Mouse (Mus musculus) kidney, embryonic 14.5 days (tissue): Measurements from ENCODE around the gene Fam81a. TPM values are rescaled to one million over a fixed set of nuclear protein-coding genes. Genes with fewer than 3 reads are reported as not detected.

Experiments used
- ATAC-seq: fragments of 200-750 bp; cut with Nextera tagmentation; 2 replicates; pipeline ENCODE4 v1.8.0; 2017; ENCODE audit warnings: moderate number of reproducible peaks, mild to moderate bottlenecking, moderate TSS enrichment, moderate library complexity; ENCODE audit not compliant: low FRiP score, low TSS enrichment
- H3K27ac ChIP-seq: fragments of 300-500 bp; sonication (generic); 2 replicates; pipeline ENCODE4 v1.5.1; 2014; ENCODE audit warnings: low read depth, mild to moderate bottlenecking, low read length, moderate library complexity, mixed read lengths
- H3K27me3 ChIP-seq: fragments of 300-500 bp; sonication (generic); 2 replicates; pipeline ENCODE4 v1.6.1; 2014; ENCODE audit warnings: mild to moderate bottlenecking, low read length; ENCODE audit not compliant: control insufficient read depth, insufficient read depth
- H3K36me3 ChIP-seq: fragments of 300-500 bp; sonication (generic); 2 replicates; pipeline ENCODE4 v1.6.1; 2014; ENCODE audit warnings: low read length, mixed read lengths; ENCODE audit not compliant: control insufficient read depth, insufficient read depth
- H3K4me1 ChIP-seq: fragments of 300-500 bp; sonication (generic); 2 replicates; pipeline ENCODE4 v1.6.1; 2014; ENCODE audit warnings: low read length, mixed read lengths; ENCODE audit not compliant: control insufficient read depth, insufficient read depth
- H3K4me2 ChIP-seq: fragments of 300-500 bp; sonication (generic); replicated peaks from 2 replicates; pipeline ENCODE4 v1.6.1; 2014; ENCODE audit warnings: low read depth, mild to moderate bottlenecking, low read length
- H3K4me3 ChIP-seq: fragments of 300-500 bp; sonication (generic); 2 replicates; pipeline ENCODE4 v1.5.1; 2014; ENCODE audit warnings: mild to moderate bottlenecking, low read length
- H3K9ac ChIP-seq: fragments of 300-500 bp; sonication (generic); 2 replicates; pipeline ENCODE4 v1.6.1; 2014; ENCODE audit warnings: low read depth, mild to moderate bottlenecking, low read length, moderate library complexity
- H3K9me3 ChIP-seq: fragments of 300-500 bp; sonication (generic); 2 replicates; pipeline ENCODE4 v1.6.1; 2016; ENCODE audit warnings: low read length; ENCODE audit not compliant: control insufficient read depth
- WGBS: fragments of 180-500 bp; shearing (Covaris S2); extraction: QIAGEN DNeasy Blood & Tissue Kit; methylation state at CpG from one replicate; pipeline ENCODE4 v1.1.7; 2014; 5-methylcytosine and 5-hydroxymethylcytosine counted together
- polyA plus RNA-seq: library from polyadenylated mRNA; unstranded; fragments of >200 nt; fragmentation: Nextera tagmentation; extraction: Ambion mirVana; gene quantifications from 2 replicates; pipeline ENCODE4 v1.2.1, GENCODE M21; 2014

Fam81a gene
- polyA plus RNA-seq, 1 experiment from 2014 or later = 13.0 TPM

DNA sequence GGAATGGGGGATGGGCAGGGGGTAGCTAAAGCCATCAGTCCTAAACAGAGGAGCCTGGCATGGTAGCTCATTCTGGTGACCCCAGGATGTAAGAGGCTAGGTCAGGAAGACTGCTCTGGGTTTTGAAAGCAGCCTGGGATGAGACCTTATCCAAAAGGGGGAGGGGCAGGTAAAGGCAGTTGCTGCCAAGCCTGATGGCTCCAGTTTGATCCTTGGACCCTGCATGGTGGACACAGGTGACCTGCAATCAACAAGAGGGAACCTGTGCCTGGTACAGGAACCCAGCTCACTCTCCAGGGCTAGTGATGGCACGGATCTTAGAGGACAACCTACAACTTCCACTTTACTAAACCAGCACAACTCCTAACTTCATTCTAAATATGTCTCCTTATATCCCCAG lies 7.2 kb downstream of the Fam81a start:
- no peaks in the 10 kb centered on the region for H3K27me3 ChIP-seq
- no peaks in the 10 kb centered on the region for H3K36me3 ChIP-seq
- ATAC-seq = no peak
- no peak overlapping the region for H3K9ac ChIP-seq
- no peak overlapping the region for H3K27ac ChIP-seq
- peaks cover 11% of the 10 kb centered on the region for H3K4me1 ChIP-seq
- no peak overlapping the region for H3K4me2 ChIP-seq
- no peaks in the 10 kb centered on the region for H3K9me3 ChIP-seq
- WGBS = 87% methylated on average over 1 of the region's 1 CpGs
- H3K4me3 ChIP-seq = no peak overlapping the region

DNA sequence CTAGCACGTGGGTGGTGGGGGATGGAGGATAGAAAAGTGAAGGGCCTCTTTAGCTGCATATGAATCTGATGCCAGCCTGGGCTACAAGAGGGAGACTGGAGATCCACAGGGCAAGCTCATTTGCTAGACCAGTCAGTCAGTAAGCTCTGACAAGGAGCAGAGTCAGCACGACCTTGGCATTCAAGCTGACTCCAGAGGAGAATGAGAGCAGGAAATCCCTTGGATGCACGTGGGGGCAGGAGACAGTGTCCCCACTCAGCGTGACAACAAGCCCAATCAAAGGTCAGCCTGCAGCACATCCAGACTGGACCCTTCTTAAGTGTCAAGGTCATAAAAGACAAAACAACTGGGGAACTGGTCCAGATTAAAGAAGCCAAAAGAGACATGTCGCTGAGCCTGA lies 7.6 kb downstream of the Fam81a start:
- no peaks in the 10 kb centered on the region for H3K9me3 ChIP-seq
- no peak overlapping the region for H3K4me2 ChIP-seq
- no peak overlapping the region for H3K27ac ChIP-seq
- WGBS = 53% methylated on average over 5 of the region's 5 CpGs
- H3K9ac ChIP-seq = no peak overlapping the region
- H3K36me3 ChIP-seq = no peaks in the 10 kb centered on the region
- H3K4me1 ChIP-seq = peaks cover 7% of the 10 kb centered on the region; the same call in 1 of the 2 replicates
- no peaks in the 10 kb centered on the region for H3K27me3 ChIP-seq
- no peak for ATAC-seq
- no peak overlapping the region for H3K4me3 ChIP-seq

DNA sequence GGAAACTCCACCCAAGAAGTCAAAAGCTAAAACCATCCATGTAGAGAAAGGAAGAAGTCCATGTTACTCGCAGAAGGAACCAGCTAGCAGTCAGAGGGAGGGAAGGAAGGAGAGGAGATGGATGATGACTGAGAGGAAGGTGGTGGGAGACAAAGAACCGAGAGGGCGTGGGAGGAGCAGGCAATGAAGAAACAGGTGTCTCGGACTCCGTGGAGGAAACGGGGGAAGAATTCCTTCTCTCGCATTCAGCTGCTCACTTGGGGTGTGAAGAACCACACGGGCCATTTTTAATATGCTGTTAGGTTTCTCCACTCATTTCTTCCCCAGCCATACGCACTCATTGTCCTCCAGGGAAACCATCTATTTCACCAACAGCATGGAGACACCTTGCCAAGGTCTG lies 8.1 kb downstream of the Fam81a start:
- no peak overlapping the region for H3K27ac ChIP-seq
- 77% methylated on average over 9 of the region's 9 CpGs for WGBS
- ATAC-seq = no peak

DNA sequence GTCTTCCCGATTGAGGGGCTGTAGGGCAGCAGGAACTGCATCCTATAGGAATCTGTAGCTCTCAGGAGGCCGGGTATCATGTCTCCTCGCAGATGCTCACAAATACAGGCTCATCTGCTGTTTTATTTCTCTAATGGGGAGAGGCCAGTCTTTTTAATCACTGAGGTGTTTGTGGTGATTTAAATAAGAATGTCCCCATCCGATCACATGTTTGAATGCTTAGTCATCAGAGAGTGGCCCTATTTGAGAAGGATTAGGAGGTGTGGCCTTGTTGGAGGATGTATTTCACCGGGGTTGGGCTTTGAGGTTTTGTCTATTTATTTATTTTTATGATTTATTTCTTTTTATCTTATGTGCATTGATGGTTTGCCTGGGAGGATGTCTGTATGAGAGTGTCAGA lies 11.6 kb downstream of the Fam81a start:
- Histone ChIP-seq H3K9ac (no peak overlapping the region), H3K9me3 (no peaks in the 10 kb centered on the region), H3K36me3 (no peaks in the 10 kb centered on the region), H3K4me1 (no peaks in the 10 kb centered on the region), H3K4me3 (no peak overlapping the region), H3K27ac (no peak overlapping the region), H3K4me2 (no peak overlapping the region), H3K27me3 (no peaks in the 10 kb centered on the region)
- WGBS = 94% methylated on average over 5 of the region's 5 CpGs
- ATAC-seq = no peak

More for the DNA sequence above, 8.1 kb downstream of the Fam81a start:
- Histone ChIP-seq H3K9ac (no peak overlapping the region), H3K4me1 (peaks cover 3% of the 10 kb centered on the region; the same call in 1 of the 2 replicates), H3K27me3 (no peaks in the 10 kb centered on the region), H3K36me3 (no peaks in the 10 kb centered on the region), H3K4me3 (no peak overlapping the region), H3K4me2 (no peak overlapping the region), H3K9me3 (no peaks in the 10 kb centered on the region)

DNA sequence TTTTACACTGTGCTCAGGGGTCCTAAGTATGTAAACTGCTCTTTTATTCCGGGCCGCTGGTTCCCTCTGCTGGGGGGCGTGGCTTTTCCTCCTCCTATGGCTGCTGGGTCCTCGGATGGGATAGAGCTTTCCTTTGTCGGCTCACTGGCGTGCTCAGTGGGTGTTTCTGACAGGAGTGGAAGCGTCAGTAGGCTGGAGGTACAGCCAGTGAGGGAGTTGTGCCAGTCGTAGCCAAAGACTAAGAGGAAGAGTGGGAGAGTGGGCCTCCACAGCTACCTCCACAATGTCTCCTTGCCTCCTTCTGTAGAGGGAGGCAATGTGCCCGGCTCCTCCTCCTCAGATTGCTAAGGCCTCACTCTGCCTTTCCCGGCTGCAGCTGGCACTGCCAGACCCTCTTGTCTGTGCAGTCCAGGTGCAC lies 30.5 kb downstream of the Fam81a start:
- Histone ChIP-seq H3K27me3 (no peaks in the 10 kb centered on the region), H3K4me2 (peak overlapping the region; percentile 47), H3K4me1 (0 out of 2 replicates have a peak, but pooled peaks cover 4% of the 10 kb centered on the region), H3K27ac (no peak overlapping the region), H3K9me3 (no peaks in the 10 kb centered on the region), H3K4me3 (peak overlapping the region; percentile 25), H3K9ac (peak overlapping the region; percentile 44), H3K36me3 (no peaks in the 10 kb centered on the region)
- peak; percentile 53; the same call in 1 of the 2 replicates for ATAC-seq
- 2% methylated on average over 10 of the region's 10 CpGs for WGBS

GRCm38 (mm10) chr9:70110871-70111270 lies 31.5 kb downstream of the Fam81a start:
- Histone ChIP-seq H3K27me3 (no peaks in the 10 kb centered on the region), H3K9ac (no peak overlapping the region), H3K27ac (no peak overlapping the region), H3K36me3 (no peaks in the 10 kb centered on the region), H3K4me3 (no peak overlapping the region), H3K4me1 (0 out of 2 replicates have a peak, but pooled peaks cover 4% of the 10 kb centered on the region), H3K9me3 (no peaks in the 10 kb centered on the region), H3K4me2 (no peak overlapping the region)
- 60% methylated on average over 7 of the region's 7 CpGs for WGBS
- ATAC-seq = no peak

DNA sequence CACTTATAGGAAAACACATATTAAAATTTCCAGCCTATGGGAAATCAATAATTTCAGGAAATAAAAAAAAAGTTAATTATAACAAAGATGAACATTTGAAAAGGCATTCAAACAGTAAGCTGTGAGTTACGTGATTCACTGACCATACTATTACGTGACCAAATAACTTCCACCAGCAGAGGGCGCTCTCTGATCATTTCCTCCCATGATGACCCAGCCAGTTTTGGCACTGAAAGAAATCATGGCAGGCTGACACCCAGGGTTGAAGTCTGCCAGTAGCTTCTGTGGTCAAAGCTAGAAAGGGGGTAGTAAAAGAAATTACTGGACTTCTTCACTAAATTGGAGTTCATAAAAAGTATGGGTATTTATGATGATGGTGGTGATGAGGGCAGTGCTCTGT lies 33.1 kb downstream of the Fam81a start:
- Histone ChIP-seq H3K27me3 (no peaks in the 10 kb centered on the region), H3K4me2 (no peak overlapping the region), H3K4me1 (0 out of 2 replicates have a peak, but pooled peaks cover 4% of the 10 kb centered on the region), H3K27ac (no peak overlapping the region), H3K4me3 (no peak overlapping the region), H3K9ac (no peak overlapping the region), H3K36me3 (no peaks in the 10 kb centered on the region), H3K9me3 (no peaks in the 10 kb centered on the region)
- 9% methylated on average over 3 of the region's 3 CpGs for WGBS
- no peak for ATAC-seq

- no peak for ATAC-seq
- 0 out of 2 replicates have a peak, but pooled peaks cover 4% of the 10 kb centered on the region for H3K4me1 ChIP-seq
- H3K27ac ChIP-seq = no peak overlapping the region
- no peaks in the 10 kb centered on the region for H3K36me3 ChIP-seq
- H3K27me3 ChIP-seq = no peaks in the 10 kb centered on the region
- no peak overlapping the region for H3K9ac ChIP-seq
- H3K9me3 ChIP-seq = no peaks in the 10 kb centered on the region
- WGBS = 78% methylated on average over 5 of the region's 5 CpGs
- H3K4me3 ChIP-seq = no peak overlapping the region
- no peak overlapping the region for H3K4me2 ChIP-seq
These were observed 34.2 kb downstream of the Fam81a start for GRCm38 (mm10) chr9:70108151-70108550.

- Histone ChIP-seq H3K9ac (no peak overlapping the region), H3K4me3 (no peak overlapping the region), H3K4me1 (no peaks in the 10 kb centered on the region), H3K4me2 (no peak overlapping the region), H3K36me3 (no peaks in the 10 kb centered on the region), H3K27ac (no peak overlapping the region), H3K27me3 (no peaks in the 10 kb centered on the region), H3K9me3 (no peaks in the 10 kb centered on the region)
- no peak for ATAC-seq
- 83% methylated on average over 5 of the region's 5 CpGs for WGBS
These were observed 36.8 kb downstream of the Fam81a start for GRCm38 (mm10) chr9:70105573-70105972.
